In genomic region chr17:69067937-69068739, GRCm38 (mm10) we compare ENCODE assay signal across 15 mouse cellular contexts.
"Had no signal": no experiment of that assay in that cellular context is flagged by ENCODE, and none has a peak within 500 bp of the region (broad histone marks: within the 10 kb centered on the region; RNA-seq: fewer than 3 reads in every experiment).

No protein-coding gene starts in this region.

- H3K4me1 ChIP-seq: hindbrain, embryonic 15.5 days; limb, embryonic 12.5 days; liver, embryonic 13.5 days; lung, embryonic 15.5 days; midbrain, embryonic 12.5 days; neural tube, embryonic 13.5 days had no signal

- ATAC-seq: liver, postnatal 0 days; midbrain, embryonic 16.5 days had no signal

- H3K36me3 ChIP-seq: hindbrain, embryonic 15.5 days; limb, embryonic 12.5 days; liver, embryonic 13.5 days; lung, embryonic 15.5 days; midbrain, embryonic 12.5 days; neural tube, embryonic 13.5 days had no signal

- H3K4me3 ChIP-seq: hindbrain, embryonic 15.5 days; limb, embryonic 12.5 days; liver, embryonic 13.5 days; lung, embryonic 15.5 days; midbrain, embryonic 12.5 days; neural tube, embryonic 13.5 days had no signal

- DNase-seq: layer of hippocampus, adult 9-11 months; layer of hippocampus, postnatal 36 days; liver; liver, embryonic 13.5 days; liver, postnatal 0 days; lung, postnatal 14 days; right cerebral cortex, postnatal 14 days; thymus, postnatal 36 days had no signal

- H3K9me3 ChIP-seq: hindbrain, embryonic 15.5 days; limb, embryonic 12.5 days; liver, embryonic 13.5 days; lung, embryonic 15.5 days; midbrain, embryonic 12.5 days; neural tube, embryonic 13.5 days had no signal

- H3K4me2 ChIP-seq: hindbrain, embryonic 15.5 days; limb, embryonic 12.5 days; liver, embryonic 13.5 days; lung, embryonic 15.5 days; midbrain, embryonic 12.5 days; neural tube, embryonic 13.5 days had no signal

- H3K9ac ChIP-seq: hindbrain, embryonic 15.5 days; limb, embryonic 12.5 days; liver, embryonic 13.5 days; liver, postnatal 0 days; lung, embryonic 15.5 days; midbrain, embryonic 12.5 days; neural tube, embryonic 13.5 days had no signal

- H3K27ac ChIP-seq: hindbrain, embryonic 15.5 days; limb, embryonic 12.5 days; liver, embryonic 13.5 days; lung, embryonic 15.5 days; macrophage; midbrain, embryonic 12.5 days; neural tube, embryonic 13.5 days had no signal

- H3K27me3 ChIP-seq: hindbrain, embryonic 15.5 days; liver, embryonic 13.5 days; lung, embryonic 15.5 days; midbrain, embryonic 12.5 days; neural tube, embryonic 13.5 days had no signal
